Mouse (Mus musculus): Measurements from ENCODE around the gene Ptger4. TPM values are rescaled to one million over a fixed set of nuclear protein-coding genes. Genes with fewer than 3 reads are reported as not detected.

Ptger4 gene
- total and polyA plus RNA-seq, 3 experiments: 4.4 to 6.5 (median 4.7) TPM

- Histone ChIP-seq H3K4me3 (replicated peaks in 1 of 3; ENCODE audit: low read depth in 2 of 3, low read length in 2 of 3, poor library complexity in 1 of 3) (no peak overlapping the region), H3K9ac (ENCODE audit: insufficient read depth, low read depth) (no peak overlapping the region), H3K9me3 (replicated peaks; ENCODE audit: low read length) (no peaks in the 10 kb centered on the region), H3K79me2 (replicated peaks; ENCODE audit: control insufficient read depth, extremely low read depth, insufficient read depth, poor library complexity, severe bottlenecking) (peaks cover 14% of the 10 kb centered on the region), H3K27me3 (replicated peaks) (no peaks in the 10 kb centered on the region), H3K36me3 (replicated peaks in 1 of 2; ENCODE audit: control insufficient read depth in 1 of 2, insufficient read depth in 1 of 2, low read length in 1 of 2) (peaks cover 28 to 90% of the 10 kb centered on the region in 2 experiments), H3K27ac (ENCODE audit: insufficient read depth, low read depth) (no peak overlapping the region), H3K4me1 (ENCODE audit: control insufficient read depth in 1 of 2, insufficient read depth in 2 of 2) (peaks cover 0 to 15% of the 10 kb centered on the region in 2 experiments; a peak in 2 of 4 replicates), H3K4me2 (ENCODE audit: insufficient read depth, low read depth, poor library complexity, severe bottlenecking) (no peak overlapping the region)
- dilution Hi-C loops (cut with MboI; ENCODE audit: extremely low pct_ligation_motif_present, extremely low pct_unique_long_range_greater_than_20kb, low sequenced_read_pairs): no loop called here
- DNase-seq (ENCODE audit: extremely low read depth): no peak
- in situ Hi-C loops (cut with MboI; ENCODE audit: low pct_ligation_motif_present, low pct_unique_long_range_greater_than_20kb, low sequenced_read_pairs): no loop called here
- TF ChIP-seq IRF4 (IDR thresholded peaks at IDR 0.05; ENCODE audit: low read depth, low read length): no peak
- no peak for TF ChIP-seq MAX (IDR thresholded peaks at IDR 0.05; ENCODE audit: low read length)
- no peak for TF ChIP-seq MAFK (IDR thresholded peaks at IDR 0.05; ENCODE audit: insufficient replicate concordance, low read length)
- TF ChIP-seq MYC (IDR thresholded peaks at IDR 0.05; ENCODE audit: low read depth, low read length): no peak
- no peak for TF ChIP-seq TBP (conservative IDR thresholded peaks at IDR 0.05; ENCODE audit: low read depth, low read length)
Measured at GRCm38 (mm10) chr15:5194446-5194845, 49.5 kb downstream of the Ptger4 start.

- in situ Hi-C loops (cut with MboI; ENCODE audit: low pct_ligation_motif_present, low pct_unique_long_range_greater_than_20kb, low sequenced_read_pairs) (no loop called here), dilution Hi-C loops (cut with MboI; ENCODE audit: extremely low pct_ligation_motif_present, extremely low pct_unique_long_range_greater_than_20kb, low sequenced_read_pairs) (no loop called here)
- Histone ChIP-seq H3K4me1 (ENCODE audit: control insufficient read depth in 1 of 2, insufficient read depth in 2 of 2) (peaks cover 0 to 22% of the 10 kb centered on the region in 2 experiments; a peak in 2 of 4 replicates), H3K79me2 (replicated peaks; ENCODE audit: control insufficient read depth, extremely low read depth, insufficient read depth, poor library complexity, severe bottlenecking) (peaks cover 14% of the 10 kb centered on the region), H3K36me3 (replicated peaks in 1 of 2; ENCODE audit: control insufficient read depth in 1 of 2, insufficient read depth in 1 of 2, low read length in 1 of 2) (peaks cover 29 to 87% of the 10 kb centered on the region in 2 experiments), H3K27me3 (replicated peaks) (no peaks in the 10 kb centered on the region), H3K9ac (ENCODE audit: insufficient read depth, low read depth) (no peak overlapping the region), H3K4me3 (replicated peaks in 1 of 3; ENCODE audit: low read depth in 2 of 3, low read length in 2 of 3, poor library complexity in 1 of 3) (no peak overlapping the region), H3K27ac (ENCODE audit: insufficient read depth, low read depth) (no peak overlapping the region), H3K4me2 (ENCODE audit: insufficient read depth, low read depth, poor library complexity, severe bottlenecking) (no peak overlapping the region), H3K9me3 (replicated peaks; ENCODE audit: low read length) (no peaks in the 10 kb centered on the region)
- TF ChIP-seq CTCF (conservative IDR thresholded peaks at IDR 0.05 in 1 of 2, IDR thresholded peaks at IDR 0.05 in 1 of 2; ENCODE audit: low read depth in 2 of 2, low read length in 2 of 2) (peak; percentile 24 to 64; a peak in 3 of 4 replicates), TBP (conservative IDR thresholded peaks at IDR 0.05; ENCODE audit: low read depth, low read length) (no peak), USF1 (IDR thresholded peaks at IDR 0.05; ENCODE audit: low read depth, low read length) (no peak), SMC3 (IDR thresholded peaks at IDR 0.05; ENCODE audit: low read depth, low read length) (peak; percentile 45), MAX (IDR thresholded peaks at IDR 0.05; ENCODE audit: low read length) (no peak), RAD21 (IDR thresholded peaks at IDR 0.05; ENCODE audit: low read depth, low read length) (peak; percentile 66), EP300 (IDR thresholded peaks at IDR 0.05; ENCODE audit: low read length) (no peak), MYC (IDR thresholded peaks at IDR 0.05; ENCODE audit: low read depth, low read length) (no peak)
- DNase-seq (ENCODE audit: extremely low read depth): no peak
Measured at GRCm38 (mm10) chr15:5193833-5194232, 50.2 kb downstream of the Ptger4 start.

GRCm38 (mm10) chr15:5189504-5190093 is 54.4 kb downstream of the Ptger4 start:
- TF ChIP-seq TCF12 (IDR thresholded peaks at IDR 0.05; ENCODE audit: low read depth, low read length) (no peak), ZNF384 (IDR thresholded peaks at IDR 0.05; ENCODE audit: low read depth, low read length) (no peak), JUND (conservative IDR thresholded peaks at IDR 0.05; ENCODE audit: low read depth, low read length) (no peak), CTCF (conservative IDR thresholded peaks at IDR 0.05 in 1 of 2, IDR thresholded peaks at IDR 0.05 in 1 of 2; ENCODE audit: low read depth in 2 of 2, low read length in 2 of 2) (peak in 1 of 2 experiments; percentile 48; a peak in 2 of 4 replicates), MAX (IDR thresholded peaks at IDR 0.05; ENCODE audit: low read length) (no peak), MYC (IDR thresholded peaks at IDR 0.05; ENCODE audit: low read depth, low read length) (0 out of 2 replicates have a peak, but pooled peaks have one; percentile 47)
- peak; percentile 16 for DNase-seq (ENCODE audit: extremely low read depth)
- H3K4me3 ChIP-seq (replicated peaks in 1 of 3; ENCODE audit: low read depth in 2 of 3, low read length in 2 of 3, poor library complexity in 1 of 3): no peak overlapping the region
- in situ Hi-C loops (cut with MboI; ENCODE audit: low pct_ligation_motif_present, low pct_unique_long_range_greater_than_20kb, low sequenced_read_pairs): no loop called here
- dilution Hi-C loops (cut with MboI; ENCODE audit: extremely low pct_ligation_motif_present, extremely low pct_unique_long_range_greater_than_20kb, low sequenced_read_pairs): no loop called here
- no peak overlapping the region for H3K27ac ChIP-seq (ENCODE audit: insufficient read depth, low read depth)
- no peaks in the 10 kb centered on the region for H3K9me3 ChIP-seq (replicated peaks; ENCODE audit: low read length)
- H3K36me3 ChIP-seq (replicated peaks in 1 of 2; ENCODE audit: control insufficient read depth in 1 of 2, insufficient read depth in 1 of 2, low read length in 1 of 2): peaks cover 23 to 46% of the 10 kb centered on the region in 2 experiments
- H3K4me1 ChIP-seq (ENCODE audit: control insufficient read depth in 1 of 2, insufficient read depth in 2 of 2): peaks cover 6 to 30% of the 10 kb centered on the region in 2 experiments; a peak in 3 of 4 replicates
- peaks cover 12% of the 10 kb centered on the region for H3K79me2 ChIP-seq (replicated peaks; ENCODE audit: control insufficient read depth, extremely low read depth, insufficient read depth, poor library complexity, severe bottlenecking)
- no peaks in the 10 kb centered on the region for H3K27me3 ChIP-seq (replicated peaks)
- no peak overlapping the region for H3K4me2 ChIP-seq (ENCODE audit: insufficient read depth, low read depth, poor library complexity, severe bottlenecking)
- H3K9ac ChIP-seq (ENCODE audit: insufficient read depth, low read depth): no peak overlapping the region
